Mouse (Mus musculus): ENCODE measurements at regions not wholly inside any gene's neighbourhood (a gene's known extent, or its start where the extent isn't known, plus 50 kb on each side); places are given as distances from the start of the nearest gene placed in this dataset.

DNA sequence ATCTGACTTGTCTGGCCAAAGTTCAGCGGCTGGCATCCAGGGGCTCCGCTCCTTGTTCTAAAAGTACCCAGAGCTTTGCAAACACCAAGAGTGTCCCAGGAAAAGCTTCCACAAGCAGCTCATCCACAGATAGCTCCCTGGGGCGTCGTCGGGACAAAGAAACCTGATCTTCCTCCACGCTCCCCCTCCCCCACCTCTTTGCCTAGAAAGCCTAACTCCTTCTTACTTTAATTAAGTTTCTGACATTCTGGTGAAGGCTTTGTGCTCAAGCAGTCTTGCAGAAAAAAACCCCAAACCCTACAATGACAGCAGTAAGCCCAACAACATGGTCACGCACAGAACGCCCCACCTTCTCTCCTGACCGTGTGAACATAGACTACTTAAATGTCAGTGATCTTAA lies 128.6 kb downstream of the H2al2a start:
- no peak for TF ChIP-seq CTCF (IDR thresholded peaks at IDR 0.05; ENCODE audit: extremely low read depth, insufficient read depth, insufficient read length, insufficient replicate concordance)
- no peak for TF ChIP-seq POLR2A (IDR thresholded peaks at IDR 0.05; ENCODE audit: low read depth, low read length)
